Mouse (Mus musculus) stomach, embryonic 15.5 days (tissue): ENCODE results near the gene Samd1. TPM values are rescaled to one million over a fixed set of nuclear protein-coding genes. Genes with fewer than 3 reads are reported as not detected.
"Not testable (repeated sequence)": the region's sequence is repeated elsewhere in the genome, so short reads cannot be mapped to it uniquely, and the experiment has no call there.

Source experiments
- ATAC-seq: fragments of 200-750 bp; cut with Nextera tagmentation; 2 replicates; pipeline ENCODE4 v1.8.0; 2017; ENCODE audit warnings: low read depth, moderate number of reproducible peaks, moderate TSS enrichment; ENCODE audit not compliant: insufficient read depth, low FRiP score
- H3K27ac ChIP-seq: fragments of 300-500 bp; sonication (generic); 2 replicates; pipeline ENCODE4 v1.5.1; 2015; ENCODE audit warnings: mild to moderate bottlenecking, inconsistent platforms
- H3K27me3 ChIP-seq: fragments of 300-500 bp; sonication (generic); replicated peaks from 2 replicates; pipeline ENCODE4 v1.6.1; 2015; ENCODE audit warnings: inconsistent platforms
- H3K36me3 ChIP-seq: fragments of 300-500 bp; sonication (generic); 2 replicates; pipeline ENCODE4 v1.6.1; 2015; ENCODE audit warnings: inconsistent platforms
- H3K4me1 ChIP-seq: fragments of 300-500 bp; sonication (generic); 2 replicates; pipeline ENCODE4 v1.6.1; 2015; ENCODE audit warnings: inconsistent platforms
- H3K4me2 ChIP-seq: fragments of 300-500 bp; sonication (generic); 2 replicates; pipeline ENCODE4 v1.6.1; 2015; ENCODE audit warnings: mild to moderate bottlenecking, inconsistent platforms
- H3K4me3 ChIP-seq: fragments of 300-500 bp; sonication (generic); replicated peaks from 2 replicates; pipeline ENCODE4 v1.5.1; 2015; ENCODE audit warnings: inconsistent platforms
- H3K9ac ChIP-seq: fragments of 300-500 bp; sonication (generic); 2 replicates; pipeline ENCODE4 v1.6.1; 2015; ENCODE audit warnings: inconsistent platforms
- H3K9me3 ChIP-seq: fragments of 300-500 bp; sonication (generic); 2 replicates; pipeline ENCODE4 v1.6.1; 2016; ENCODE audit warnings: inconsistent platforms
- WGBS: fragments of 180-500 bp; shearing (Covaris S2); methylation state at CpG from one replicate; pipeline ENCODE4 v1.1.7; 2015; 5-methylcytosine and 5-hydroxymethylcytosine counted together
- polyA plus RNA-seq: library from polyadenylated mRNA; unstranded; fragments of >200 nt; fragmentation: Nextera tagmentation; extraction: Ambion mirVana; gene quantifications from 2 replicates; pipeline ENCODE4 v1.2.1, GENCODE M21; 2015

The Samd1 gene
- polyA plus RNA-seq, 1 experiment from 2014 or later: 9.9 TPM

DNA sequence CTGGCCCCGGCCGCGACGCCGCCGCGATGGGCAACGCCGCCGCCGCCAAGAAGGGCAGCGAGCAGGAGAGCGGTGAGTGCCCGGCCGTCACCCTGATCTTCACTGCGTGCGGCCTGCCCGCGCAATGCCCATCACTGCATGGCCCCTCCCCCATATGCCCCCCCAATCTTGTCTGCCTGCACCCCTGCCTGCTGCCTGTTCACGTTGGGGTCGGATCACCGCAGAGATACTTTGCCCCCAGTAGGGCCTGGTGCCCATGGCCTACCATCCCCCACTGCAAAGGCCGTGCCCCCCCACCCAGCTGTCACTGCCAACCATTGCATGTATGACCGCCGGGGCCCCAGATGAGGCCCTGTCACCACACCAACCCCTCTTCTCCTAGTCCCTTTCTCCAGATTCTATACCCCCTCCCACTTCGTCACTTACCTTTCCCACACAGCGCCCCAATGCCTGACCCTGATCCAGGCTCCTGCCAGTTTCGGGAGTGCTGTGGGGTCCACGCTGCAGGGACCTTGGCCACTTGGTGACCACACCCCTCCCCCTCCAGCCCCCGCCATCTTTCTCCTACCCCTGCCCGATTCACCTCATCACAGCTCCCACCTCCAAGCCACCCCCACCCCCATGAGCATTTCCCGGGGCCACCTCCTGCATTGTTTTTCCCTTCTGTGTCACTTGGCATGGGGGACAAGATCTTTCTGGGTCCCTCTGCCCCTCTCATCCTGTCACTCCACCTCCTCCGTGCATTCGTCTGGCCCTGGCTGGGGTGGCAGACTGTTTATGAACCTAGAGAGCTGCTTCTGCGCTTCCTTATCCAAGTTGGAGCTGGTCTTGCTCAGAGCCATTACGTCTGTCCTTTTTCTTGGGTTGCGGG, 24.1 kb upstream of the Samd1 start:
- Histone ChIP-seq H3K27ac (peak overlapping the region; percentile 35), H3K27me3 (no peaks in the 10 kb centered on the region), H3K4me1 (peaks cover 40% of the 10 kb centered on the region), H3K36me3 (0 out of 2 replicates have a peak, but pooled peaks cover 11% of the 10 kb centered on the region), H3K9me3 (no peaks in the 10 kb centered on the region), H3K4me3 (peak overlapping the region; percentile 80), H3K9ac (peak overlapping the region; percentile 86), H3K4me2 (peak overlapping the region; percentile 94)
- ATAC-seq: no peak
- 2% methylated on average over 37 of the region's 37 CpGs for WGBS

DNA sequence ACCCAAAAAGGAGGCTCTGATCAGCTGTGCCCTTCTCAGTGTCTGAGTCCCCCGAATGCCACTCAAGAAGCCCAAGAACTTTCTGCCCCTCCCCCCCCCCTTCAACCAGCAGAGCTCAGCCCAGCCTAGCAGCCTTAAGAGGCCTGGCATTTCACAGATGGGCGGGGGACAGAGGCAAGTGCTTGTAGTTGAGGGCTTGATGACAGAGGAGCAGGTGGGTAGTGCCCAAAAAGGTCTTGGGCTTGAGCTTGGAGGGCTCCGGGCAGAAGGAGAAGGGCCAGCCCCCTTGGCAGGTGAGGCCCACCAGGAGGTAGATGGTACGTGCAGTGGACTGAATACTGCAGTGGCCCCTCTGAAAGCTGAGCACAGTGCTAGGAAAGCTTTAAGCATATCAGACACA, 23.0 kb upstream of the Samd1 start:
- WGBS: 84% methylated on average over 4 of the region's 4 CpGs
- Histone ChIP-seq H3K4me3 (peak overlapping the region; percentile 80; the same call in 1 of the 2 replicates), H3K27me3 (no peaks in the 10 kb centered on the region), H3K27ac (no peak overlapping the region), H3K9me3 (no peaks in the 10 kb centered on the region), H3K4me1 (peaks cover 41% of the 10 kb centered on the region), H3K4me2 (no peak overlapping the region), H3K9ac (no peak overlapping the region), H3K36me3 (0 out of 2 replicates have a peak, but pooled peaks cover 11% of the 10 kb centered on the region)
- ATAC-seq: no peak

DNA sequence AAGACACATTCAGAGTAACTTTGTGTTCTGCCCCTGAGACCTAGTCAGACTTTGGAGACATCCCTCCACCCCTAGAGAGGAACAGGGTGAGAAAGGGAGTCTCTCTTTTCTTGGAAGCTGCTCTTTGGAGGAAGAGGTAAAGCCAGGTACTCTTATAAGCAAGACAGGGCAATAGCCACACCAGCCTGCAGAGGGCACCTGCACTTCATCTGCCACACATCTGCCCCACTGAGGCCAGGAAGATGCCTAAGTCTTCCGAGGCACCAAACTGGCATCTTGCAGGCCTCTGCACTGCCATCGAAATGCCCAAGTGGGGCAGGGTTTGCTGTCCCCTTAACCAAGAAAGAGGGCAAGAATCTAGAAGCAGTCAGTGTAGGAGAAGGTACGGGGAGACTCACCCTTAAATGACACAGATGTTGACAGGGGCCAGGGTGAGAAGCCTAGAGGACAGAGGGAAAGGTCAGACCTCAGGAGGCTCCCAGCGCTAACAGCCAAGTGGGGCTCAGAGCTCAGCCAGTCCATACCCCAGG, 21.3 kb upstream of the Samd1 start:
- Histone ChIP-seq H3K27me3 (no peaks in the 10 kb centered on the region), H3K4me3 (no peak overlapping the region), H3K4me2 (no peak overlapping the region), H3K9me3 (no peaks in the 10 kb centered on the region), H3K4me1 (peaks cover 41% of the 10 kb centered on the region), H3K36me3 (peaks cover 10% of the 10 kb centered on the region), H3K9ac (no peak overlapping the region), H3K27ac (no peak overlapping the region)
- WGBS: 80% methylated on average over 4 of the region's 4 CpGs
- ATAC-seq: no peak

DNA sequence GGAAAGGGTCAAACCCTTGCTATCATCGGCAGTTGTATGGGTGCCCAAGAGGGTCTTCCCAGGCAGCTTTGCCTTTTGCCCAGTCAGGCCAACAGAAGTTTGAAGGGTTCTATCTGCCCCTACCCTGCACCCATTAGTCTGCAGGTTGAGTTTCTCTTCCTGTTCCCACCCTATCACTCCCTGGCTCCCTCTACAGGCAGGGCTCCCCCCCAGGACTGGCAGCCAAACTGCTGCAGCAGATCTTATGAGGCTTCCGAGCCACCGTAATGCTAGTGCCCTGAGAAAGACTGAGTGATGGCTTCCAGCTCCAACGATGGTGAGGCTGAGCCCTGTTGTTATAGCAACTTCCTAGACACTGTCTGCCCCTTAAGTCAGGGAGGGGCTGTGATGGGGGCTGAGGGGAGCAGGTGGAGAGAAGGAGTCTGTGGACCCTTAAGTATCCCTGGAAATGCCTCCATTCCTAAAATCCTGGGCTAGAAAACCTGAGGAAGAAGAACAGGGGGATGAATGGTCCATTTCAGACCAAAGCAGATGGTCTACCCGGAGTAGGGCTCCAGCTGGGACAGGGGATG, 20.6 kb upstream of the Samd1 start:
- Histone ChIP-seq H3K4me2 (no peak overlapping the region), H3K9ac (no peak overlapping the region), H3K27me3 (no peaks in the 10 kb centered on the region), H3K4me3 (no peak overlapping the region), H3K9me3 (no peaks in the 10 kb centered on the region), H3K4me1 (peaks cover 37% of the 10 kb centered on the region), H3K27ac (no peak overlapping the region), H3K36me3 (peaks cover 17% of the 10 kb centered on the region)
- ATAC-seq: no peak
- WGBS: 77% methylated on average over 5 of the region's 5 CpGs

DNA sequence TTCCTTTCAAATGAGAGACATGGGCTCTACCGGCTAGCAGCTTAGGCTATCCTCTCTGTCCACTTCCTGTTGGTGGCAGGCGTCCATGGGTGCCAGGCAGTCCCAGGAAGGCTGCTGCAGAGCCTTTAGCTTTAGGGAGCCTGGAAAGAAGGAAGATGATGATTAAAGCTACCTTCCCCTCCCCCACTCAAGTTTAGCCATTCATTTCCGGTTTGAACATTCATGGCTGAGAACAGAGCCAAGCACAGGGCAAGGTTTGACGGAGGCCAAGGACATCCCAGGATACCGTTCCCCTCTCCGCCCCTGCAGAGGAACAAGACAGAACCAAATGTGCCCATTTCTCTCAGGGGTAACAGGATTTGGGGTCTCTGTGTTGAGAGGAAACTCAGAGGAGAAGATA, 19.8 kb upstream of the Samd1 start:
- Histone ChIP-seq H3K9me3 (no peaks in the 10 kb centered on the region), H3K4me3 (no peak overlapping the region), H3K27me3 (no peaks in the 10 kb centered on the region), H3K36me3 (peaks cover 19% of the 10 kb centered on the region), H3K4me1 (peaks cover 35% of the 10 kb centered on the region), H3K9ac (no peak overlapping the region), H3K4me2 (peak overlapping the region; percentile 16; the same call in 1 of the 2 replicates), H3K27ac (0 out of 2 replicates have a peak overlapping the region, but pooled peaks have one; percentile 31)
- ATAC-seq: no peak
- 46% methylated on average over 6 of the region's 6 CpGs for WGBS

DNA sequence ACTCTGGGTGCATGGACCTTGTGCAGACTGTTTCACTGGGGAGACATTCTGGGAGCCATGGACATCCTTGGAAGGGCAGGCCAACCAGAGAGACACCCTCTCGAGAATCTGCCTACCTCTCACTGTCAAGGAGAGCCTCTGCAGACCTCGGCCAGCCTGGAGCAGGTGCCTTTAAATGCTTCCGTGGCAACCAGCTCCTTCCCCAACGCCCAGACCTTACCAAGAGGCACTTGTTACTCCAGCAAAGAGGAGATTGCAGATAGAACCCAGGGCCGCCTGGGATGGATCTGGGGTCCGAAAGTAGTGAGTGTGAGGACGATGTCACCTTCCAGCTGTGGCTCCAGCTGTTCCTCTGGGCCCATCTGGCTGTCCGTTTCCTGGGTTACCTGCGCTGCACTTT, 19.3 kb upstream of the Samd1 start:
- no peaks in the 10 kb centered on the region for H3K27me3 ChIP-seq
- peaks cover 25% of the 10 kb centered on the region for H3K36me3 ChIP-seq
- no peak for ATAC-seq
- 67% methylated on average over 9 of the region's 9 CpGs for WGBS
- no peak overlapping the region for H3K4me2 ChIP-seq
- peaks cover 35% of the 10 kb centered on the region for H3K4me1 ChIP-seq
- no peaks in the 10 kb centered on the region for H3K9me3 ChIP-seq
- H3K4me3 ChIP-seq: no peak overlapping the region
- no peak overlapping the region for H3K27ac ChIP-seq
- no peak overlapping the region for H3K9ac ChIP-seq

DNA sequence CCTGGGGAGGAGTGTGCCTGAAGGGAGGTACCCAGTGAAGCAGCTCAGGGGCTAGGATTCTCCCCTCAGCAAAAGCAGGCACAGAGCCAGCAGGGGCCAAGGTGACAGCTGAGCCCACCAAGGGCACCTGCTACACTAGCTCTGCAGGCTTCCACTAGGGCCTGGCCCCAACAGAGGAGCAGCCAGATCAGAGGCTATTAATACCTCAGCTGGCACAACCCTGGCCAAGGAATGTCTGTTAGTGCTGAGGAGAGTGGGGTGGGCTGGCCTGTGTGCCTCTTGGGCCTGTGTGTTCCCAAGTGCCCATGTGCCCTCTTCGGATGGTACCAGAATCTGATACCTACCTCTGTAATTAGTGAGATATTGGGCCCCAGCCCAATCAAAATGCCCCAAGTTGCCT, 17.2 kb upstream of the Samd1 start:
- no peak for ATAC-seq
- 80% methylated on average over 1 of the region's 1 CpGs for WGBS
- no peak overlapping the region for H3K4me2 ChIP-seq
- H3K4me3 ChIP-seq: no peak overlapping the region
- peaks cover 23% of the 10 kb centered on the region for H3K4me1 ChIP-seq
- H3K36me3 ChIP-seq: peaks cover 36% of the 10 kb centered on the region
- no peaks in the 10 kb centered on the region for H3K27me3 ChIP-seq
- no peaks in the 10 kb centered on the region for H3K9me3 ChIP-seq
- no peak overlapping the region for H3K9ac ChIP-seq
- H3K27ac ChIP-seq: no peak overlapping the region

DNA sequence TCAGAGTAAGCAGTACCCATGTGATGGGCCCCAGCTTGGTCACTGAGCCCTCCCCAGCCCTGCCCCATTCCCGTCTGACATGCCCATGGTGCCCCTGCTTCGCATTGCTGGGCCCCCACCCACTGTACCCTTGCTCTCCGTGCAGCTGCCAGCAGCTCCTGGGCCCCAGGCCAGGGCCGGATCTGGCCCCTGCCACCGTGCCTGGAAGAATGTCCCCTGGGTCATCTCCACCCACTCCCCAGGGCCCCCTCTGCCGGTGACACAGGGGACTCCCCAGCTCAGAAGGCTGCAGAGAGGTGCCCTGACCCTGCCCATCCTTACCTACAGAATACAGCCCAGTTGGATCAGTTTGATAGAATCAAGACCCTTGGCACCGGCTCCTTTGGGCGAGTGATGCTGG, 16.6 kb upstream of the Samd1 start:
- Histone ChIP-seq H3K9me3 (no peaks in the 10 kb centered on the region), H3K27ac (no peak overlapping the region), H3K4me3 (no peak overlapping the region), H3K36me3 (peaks cover 36% of the 10 kb centered on the region), H3K9ac (no peak overlapping the region), H3K4me2 (no peak overlapping the region), H3K4me1 (peaks cover 23% of the 10 kb centered on the region), H3K27me3 (no peaks in the 10 kb centered on the region)
- no peak for ATAC-seq
- 87% methylated on average over 8 of the region's 8 CpGs for WGBS

DNA sequence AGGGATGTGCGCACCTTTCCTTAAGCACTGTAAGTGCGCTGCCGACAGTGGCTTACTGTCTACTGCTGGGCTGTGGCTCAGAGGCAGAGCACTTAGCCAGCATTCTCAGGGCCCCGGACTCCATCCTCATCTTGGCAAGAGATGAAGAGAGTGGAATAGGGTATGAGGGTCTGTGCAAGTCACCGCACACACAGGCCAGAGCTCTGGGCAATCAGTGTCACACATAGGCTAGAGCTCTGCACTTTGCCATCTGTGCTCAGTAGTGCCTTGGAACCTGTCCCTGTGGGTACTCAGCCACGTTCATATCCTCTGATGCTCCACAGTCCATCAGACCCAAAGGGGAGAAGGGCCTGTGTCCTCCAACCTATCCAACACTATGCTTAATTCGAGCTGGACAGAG, 15.9 kb upstream of the Samd1 start:
- Histone ChIP-seq H3K9ac (no peak overlapping the region), H3K9me3 (no peaks in the 10 kb centered on the region), H3K4me3 (no peak overlapping the region), H3K4me2 (no peak overlapping the region), H3K36me3 (peaks cover 39% of the 10 kb centered on the region), H3K27me3 (no peaks in the 10 kb centered on the region), H3K27ac (no peak overlapping the region), H3K4me1 (peaks cover 19% of the 10 kb centered on the region)
- ATAC-seq: no peak
- 96% methylated on average over 7 of the region's 7 CpGs for WGBS

DNA sequence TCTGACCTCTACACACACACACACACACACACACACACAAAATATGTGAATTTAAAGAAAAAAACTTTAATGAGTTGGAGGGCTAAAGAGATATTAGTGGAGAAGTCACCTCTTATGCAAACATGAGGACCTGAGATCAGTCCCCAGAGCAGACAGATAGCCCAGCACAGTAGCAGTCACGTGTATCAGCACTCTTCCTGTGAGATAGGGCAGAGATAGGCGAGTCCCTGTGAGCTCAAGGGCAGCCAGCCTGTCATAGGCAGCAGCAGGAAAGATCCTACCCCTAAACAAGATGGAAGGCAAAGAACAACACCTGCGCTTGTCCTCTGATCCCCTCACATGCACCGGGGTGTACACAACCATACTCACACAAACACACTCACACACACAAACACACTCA, 15.0 kb upstream of the Samd1 start:
- 71% methylated on average over 4 of the region's 4 CpGs for WGBS
- Histone ChIP-seq H3K4me1 (peaks cover 10% of the 10 kb centered on the region; the same call in 1 of the 2 replicates), H3K27me3 (no peaks in the 10 kb centered on the region), H3K36me3 (peaks cover 46% of the 10 kb centered on the region), H3K9me3 (no peaks in the 10 kb centered on the region), H3K4me3 (no peak overlapping the region), H3K9ac (no peak overlapping the region), H3K4me2 (no peak overlapping the region), H3K27ac (no peak overlapping the region)
- ATAC-seq: no peak; the same call in 1 of the 2 replicates

DNA sequence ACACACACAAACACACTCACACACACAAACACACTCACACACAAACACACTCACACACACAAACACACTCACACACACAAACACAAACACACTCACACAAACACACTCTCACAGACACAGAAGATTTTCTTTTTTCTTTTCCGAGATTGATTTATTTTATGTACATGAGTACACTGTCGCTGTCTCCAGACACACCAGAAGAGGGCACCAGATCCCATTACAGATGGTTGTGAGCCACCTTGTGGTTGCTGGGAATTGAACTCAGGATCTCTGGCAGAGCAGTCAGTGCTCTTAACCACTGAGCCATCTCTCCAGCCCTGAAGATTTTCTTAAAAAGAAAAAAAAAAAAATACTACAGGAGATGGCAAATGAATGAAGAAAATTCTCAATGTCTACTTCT, 14.2 kb upstream of the Samd1 start:
- H3K36me3 ChIP-seq: peaks cover 51% of the 10 kb centered on the region
- 98% methylated on average over 2 of the region's 2 CpGs for WGBS
- H3K9ac ChIP-seq, ATAC-seq, H3K4me2 ChIP-seq, H3K9me3 ChIP-seq, H3K27me3 ChIP-seq, H3K27ac ChIP-seq, H3K4me3 ChIP-seq, H3K4me1 ChIP-seq: not testable (repeated sequence)

DNA sequence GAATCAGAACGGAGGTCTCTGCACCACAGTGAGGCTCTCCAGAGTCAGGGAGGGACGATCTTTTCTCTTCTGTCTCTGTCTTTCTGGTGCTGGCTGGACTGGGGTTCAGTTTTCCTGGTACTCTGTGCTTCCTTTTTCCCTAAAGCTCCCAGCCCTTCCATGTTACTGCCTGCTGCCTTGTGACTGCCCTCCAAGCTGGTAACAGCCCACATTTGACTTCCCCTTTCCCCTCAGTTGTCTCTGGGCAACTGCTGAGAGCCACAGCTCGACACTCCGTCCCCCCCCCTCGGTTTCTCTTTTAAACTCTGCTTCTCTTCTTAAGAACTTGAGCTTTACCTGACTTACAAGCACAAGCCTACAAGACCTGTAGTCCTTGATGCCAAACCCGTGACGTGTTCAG, 8.2 kb upstream of the Samd1 start:
- WGBS: 86% methylated on average over 7 of the region's 7 CpGs
- Histone ChIP-seq H3K9me3 (no peaks in the 10 kb centered on the region), H3K4me1 (no peaks in the 10 kb centered on the region), H3K4me2 (no peak overlapping the region), H3K4me3 (no peak overlapping the region), H3K27me3 (no peaks in the 10 kb centered on the region), H3K27ac (no peak overlapping the region), H3K9ac (no peak overlapping the region), H3K36me3 (peaks cover 54% of the 10 kb centered on the region)
- no peak for ATAC-seq
